Mouse (Mus musculus): ENCODE data around the gene G0s2. TPM values are rescaled to one million over a fixed set of nuclear protein-coding genes. Genes with fewer than 3 reads are reported as not detected.

The G0s2 gene
- polyA plus RNA-seq, 1 experiment from 2014 or later, result 3.6 TPM

- Histone ChIP-seq H3K27me3 (replicated peaks; ENCODE audit: control insufficient read depth, insufficient read depth, low read length) (no peaks in the 10 kb centered on the region), H3K9me3 (ENCODE audit: control insufficient read depth, low read length) (no peaks in the 10 kb centered on the region), H3K4me3 (replicated peaks; ENCODE audit: low read length) (no peak overlapping the region), H3K4me1 (replicated peaks; ENCODE audit: control insufficient read depth, insufficient read depth, low read length) (peaks cover 16% of the 10 kb centered on the region), H3K36me3 (ENCODE audit: control insufficient read depth, insufficient read depth) (no peaks in the 10 kb centered on the region), H3K4me2 (ENCODE audit: low read length) (no peak overlapping the region), H3K9ac (replicated peaks; ENCODE audit: low read depth, low read length) (no peak overlapping the region), H3K27ac (ENCODE audit: low read length) (no peak overlapping the region)
- no peak for ATAC-seq
- 89% methylated on average over 8 of the region's 8 CpGs for WGBS
Measured at GRCm38 (mm10) chr1:193274407-193275071, 1.5 kb upstream of the G0s2 start.

GRCm38 (mm10) chr1:193272137-193272915 lies 691 bp downstream of the G0s2 start:
- peak overlapping the region; percentile 29 for H3K4me3 ChIP-seq (replicated peaks; ENCODE audit: low read length)
- no peaks in the 10 kb centered on the region for H3K27me3 ChIP-seq (replicated peaks; ENCODE audit: control insufficient read depth, insufficient read depth, low read length)
- H3K27ac ChIP-seq (ENCODE audit: low read length), result peak overlapping the region; percentile 37
- peak overlapping the region; percentile 52 for H3K9ac ChIP-seq (replicated peaks; ENCODE audit: low read depth, low read length)
- no peaks in the 10 kb centered on the region for H3K36me3 ChIP-seq (ENCODE audit: control insufficient read depth, insufficient read depth)
- peak overlapping the region; percentile 51 for H3K4me2 ChIP-seq (ENCODE audit: low read length)
- 15% methylated on average over 24 of the region's 24 CpGs for WGBS
- peak; percentile 74 for ATAC-seq
- H3K4me1 ChIP-seq (replicated peaks; ENCODE audit: control insufficient read depth, insufficient read depth, low read length), result peaks cover 16% of the 10 kb centered on the region
- H3K9me3 ChIP-seq (ENCODE audit: control insufficient read depth, low read length), result no peaks in the 10 kb centered on the region

- H3K4me3 ChIP-seq (replicated peaks; ENCODE audit: low read length), result no peak overlapping the region
- H3K4me2 ChIP-seq (ENCODE audit: low read length), result no peak overlapping the region
- no peak overlapping the region for H3K9ac ChIP-seq (replicated peaks; ENCODE audit: low read depth, low read length)
- no peaks in the 10 kb centered on the region for H3K9me3 ChIP-seq (ENCODE audit: control insufficient read depth, low read length)
- no peak for ATAC-seq
- H3K27me3 ChIP-seq (replicated peaks; ENCODE audit: control insufficient read depth, insufficient read depth, low read length), result no peaks in the 10 kb centered on the region
- no peaks in the 10 kb centered on the region for H3K36me3 ChIP-seq (ENCODE audit: control insufficient read depth, insufficient read depth)
- peaks cover 16% of the 10 kb centered on the region for H3K4me1 ChIP-seq (replicated peaks; ENCODE audit: control insufficient read depth, insufficient read depth, low read length)
- H3K27ac ChIP-seq (ENCODE audit: low read length), result no peak overlapping the region
- 75% methylated on average over 6 of the region's 6 CpGs for WGBS
Measured at GRCm38 (mm10) chr1:193270965-193271763, 1.9 kb downstream of the G0s2 start.

GRCm38 (mm10) chr1:193265734-193266133 lies 7.3 kb downstream of the G0s2 start:
- Histone ChIP-seq H3K4me2 (ENCODE audit: low read length) (no peak overlapping the region), H3K9ac (replicated peaks; ENCODE audit: low read depth, low read length) (no peak overlapping the region), H3K36me3 (ENCODE audit: control insufficient read depth, insufficient read depth) (no peaks in the 10 kb centered on the region), H3K4me3 (replicated peaks; ENCODE audit: low read length) (no peak overlapping the region), H3K27me3 (replicated peaks; ENCODE audit: control insufficient read depth, insufficient read depth, low read length) (no peaks in the 10 kb centered on the region), H3K4me1 (replicated peaks; ENCODE audit: control insufficient read depth, insufficient read depth, low read length) (peaks cover 8% of the 10 kb centered on the region), H3K9me3 (ENCODE audit: control insufficient read depth, low read length) (no peaks in the 10 kb centered on the region), H3K27ac (ENCODE audit: low read length) (no peak overlapping the region)
- no peak for ATAC-seq

- Histone ChIP-seq H3K9me3 (ENCODE audit: control insufficient read depth, low read length) (no peaks in the 10 kb centered on the region), H3K27me3 (replicated peaks; ENCODE audit: control insufficient read depth, insufficient read depth, low read length) (no peaks in the 10 kb centered on the region), H3K9ac (replicated peaks; ENCODE audit: low read depth, low read length) (no peak within 1 kb of the TSS), H3K27ac (ENCODE audit: low read length) (peak within 1 kb of the TSS; percentile 31), H3K4me1 (replicated peaks; ENCODE audit: control insufficient read depth, insufficient read depth, low read length) (peaks cover 8% of the 10 kb centered on the region), H3K36me3 (ENCODE audit: control insufficient read depth, insufficient read depth) (no peaks in the 10 kb centered on the region), H3K4me3 (replicated peaks; ENCODE audit: low read length) (no peak within 1 kb of the TSS), H3K4me2 (ENCODE audit: low read length) (no peak within 1 kb of the TSS)
- no peak for ATAC-seq
- 49% methylated on average over 5 of the region's 5 CpGs for WGBS
Measured at GRCm38 (mm10) chr1:193263955-193264598, 8.9 kb downstream of the G0s2 start, which contains the start of gene Hsd11b1. Hsd11b1 (minus strand) TSS chr1:193264075.

GRCm38 (mm10) chr1:193263026-193263907 lies 9.8 kb downstream of the G0s2 start:
- no peak overlapping the region for H3K4me3 ChIP-seq (replicated peaks; ENCODE audit: low read length)
- H3K4me2 ChIP-seq (ENCODE audit: low read length), result no peak overlapping the region
- no peaks in the 10 kb centered on the region for H3K9me3 ChIP-seq (ENCODE audit: control insufficient read depth, low read length)
- H3K36me3 ChIP-seq (ENCODE audit: control insufficient read depth, insufficient read depth), result no peaks in the 10 kb centered on the region
- no peak for ATAC-seq
- H3K9ac ChIP-seq (replicated peaks; ENCODE audit: low read depth, low read length), result no peak overlapping the region
- peak overlapping the region; percentile 31; the same call in 1 of the 2 replicates for H3K27ac ChIP-seq (ENCODE audit: low read length)
- H3K27me3 ChIP-seq (replicated peaks; ENCODE audit: control insufficient read depth, insufficient read depth, low read length), result no peaks in the 10 kb centered on the region
- peaks cover 8% of the 10 kb centered on the region for H3K4me1 ChIP-seq (replicated peaks; ENCODE audit: control insufficient read depth, insufficient read depth, low read length)
- 61% methylated on average over 8 of the region's 8 CpGs for WGBS

GRCm38 (mm10) chr1:193261897-193262548 lies 11.0 kb downstream of the G0s2 start:
- H3K36me3 ChIP-seq (ENCODE audit: control insufficient read depth, insufficient read depth), result no peaks in the 10 kb centered on the region
- WGBS, result 70% methylated on average over 7 of the region's 7 CpGs
- H3K4me1 ChIP-seq (replicated peaks; ENCODE audit: control insufficient read depth, insufficient read depth, low read length), result peaks cover 8% of the 10 kb centered on the region
- H3K9ac ChIP-seq (replicated peaks; ENCODE audit: low read depth, low read length), result no peak overlapping the region
- H3K9me3 ChIP-seq (ENCODE audit: control insufficient read depth, low read length), result no peaks in the 10 kb centered on the region
- no peaks in the 10 kb centered on the region for H3K27me3 ChIP-seq (replicated peaks; ENCODE audit: control insufficient read depth, insufficient read depth, low read length)
- no peak overlapping the region for H3K4me2 ChIP-seq (ENCODE audit: low read length)
- H3K27ac ChIP-seq (ENCODE audit: low read length), result no peak overlapping the region
- H3K4me3 ChIP-seq (replicated peaks; ENCODE audit: low read length), result no peak overlapping the region
- ATAC-seq, result no peak

GRCm38 (mm10) chr1:193259559-193259958 lies 13.5 kb downstream of the G0s2 start:
- Histone ChIP-seq H3K4me1 (replicated peaks; ENCODE audit: control insufficient read depth, insufficient read depth, low read length) (peaks cover 12% of the 10 kb centered on the region), H3K4me2 (ENCODE audit: low read length) (no peak overlapping the region), H3K27ac (ENCODE audit: low read length) (no peak overlapping the region), H3K36me3 (ENCODE audit: control insufficient read depth, insufficient read depth) (no peaks in the 10 kb centered on the region), H3K9me3 (ENCODE audit: control insufficient read depth, low read length) (no peaks in the 10 kb centered on the region), H3K4me3 (replicated peaks; ENCODE audit: low read length) (no peak overlapping the region), H3K27me3 (replicated peaks; ENCODE audit: control insufficient read depth, insufficient read depth, low read length) (no peaks in the 10 kb centered on the region), H3K9ac (replicated peaks; ENCODE audit: low read depth, low read length) (no peak overlapping the region)
- ATAC-seq, result no peak
- 87% methylated on average over 9 of the region's 9 CpGs for WGBS

Data from forebrain, embryonic 16.5 days (tissue).